Mouse (Mus musculus): ENCODE data around the gene Sept7. TPM values are rescaled to one million over a fixed set of nuclear protein-coding genes. Genes with fewer than 3 reads are reported as not detected.

The Sept7 gene
- 77.2 and 83.6 TPM in 2 replicates for polyA plus RNA-seq (2015; fragmentation: Nextera tagmentation; extraction: Ambion mirVana)

GRCm38 (mm10) chr9:25252283-25252726 is at the start of gene Sept7:
Sept7 (plus strand) TSS chr9:25252439.
- Histone ChIP-seq H3K9me3 (ENCODE audit: low read length) (no peaks in the 10 kb centered on the region), H3K9ac (replicated peaks) (peak within 1 kb of the TSS; percentile 98), H3K27me3 (ENCODE audit: insufficient read depth, low read length) (no peaks in the 10 kb centered on the region), H3K36me3 (replicated peaks; ENCODE audit: insufficient read depth, low read length) (no peaks in the 10 kb centered on the region; the same call in 1 of the 2 replicates), H3K4me2 (ENCODE audit: low read depth, low read length) (peak within 1 kb of the TSS; percentile 86), H3K27ac (ENCODE audit: low read depth) (peak within 1 kb of the TSS; percentile 96), H3K4me3 (ENCODE audit: low read depth, low read length) (peak within 1 kb of the TSS; percentile 93), H3K4me1 (ENCODE audit: insufficient read depth) (peaks cover 11% of the 10 kb centered on the region)
- TF ChIP-seq CTCF (IDR thresholded peaks at IDR 0.05; ENCODE audit: low read depth) (peak; percentile 46), EP300 (IDR thresholded peaks at IDR 0.05; ENCODE audit: low read depth) (peak; percentile 74)
- DNase-seq (peak; percentile 99), ATAC-seq (peak; percentile 98)
- WGBS (ENCODE audit: insufficient replicate concordance): under 1% methylated on average over 52 of the region's 54 CpGs

- Histone ChIP-seq H3K36me3 (replicated peaks; ENCODE audit: insufficient read depth, low read length) (no peaks in the 10 kb centered on the region), H3K4me1 (ENCODE audit: insufficient read depth) (no peaks in the 10 kb centered on the region; the same call in 1 of the 2 replicates), H3K4me2 (ENCODE audit: low read depth, low read length) (no peak overlapping the region), H3K4me3 (ENCODE audit: low read depth, low read length) (no peak overlapping the region), H3K27ac (ENCODE audit: low read depth) (0 out of 2 replicates have a peak overlapping the region, but pooled peaks have one; percentile 34), H3K27me3 (ENCODE audit: insufficient read depth, low read length) (no peaks in the 10 kb centered on the region), H3K9me3 (ENCODE audit: low read length) (no peaks in the 10 kb centered on the region), H3K9ac (replicated peaks) (no peak overlapping the region)
- TF ChIP-seq EP300 (IDR thresholded peaks at IDR 0.05; ENCODE audit: low read depth) (no peak), CTCF (IDR thresholded peaks at IDR 0.05; ENCODE audit: low read depth) (no peak)
- no peak for DNase-seq
- WGBS (ENCODE audit: insufficient replicate concordance): 53% methylated on average over 8 of the region's 8 CpGs
- no peak for ATAC-seq
These were observed 44.0 kb upstream of the Sept7 start for GRCm38 (mm10) chr9:25208087-25208803.

GRCm38 (mm10) chr9:25212309-25213163 is 39.7 kb upstream of the Sept7 start:
- Histone ChIP-seq H3K9ac (replicated peaks) (no peak overlapping the region), H3K27me3 (ENCODE audit: insufficient read depth, low read length) (no peaks in the 10 kb centered on the region), H3K9me3 (ENCODE audit: low read length) (no peaks in the 10 kb centered on the region), H3K4me2 (ENCODE audit: low read depth, low read length) (no peak overlapping the region), H3K4me1 (ENCODE audit: insufficient read depth) (peaks cover 4% of the 10 kb centered on the region), H3K36me3 (replicated peaks; ENCODE audit: insufficient read depth, low read length) (no peaks in the 10 kb centered on the region), H3K4me3 (ENCODE audit: low read depth, low read length) (no peak overlapping the region), H3K27ac (ENCODE audit: low read depth) (no peak overlapping the region)
- WGBS (ENCODE audit: insufficient replicate concordance): 75% methylated on average over 9 of the region's 9 CpGs
- TF ChIP-seq EP300 (IDR thresholded peaks at IDR 0.05; ENCODE audit: low read depth): no peak
- TF ChIP-seq CTCF (IDR thresholded peaks at IDR 0.05; ENCODE audit: low read depth): no peak
- no peak for ATAC-seq
- DNase-seq: no peak

GRCm38 (mm10) chr9:25213164-25213557 is 39.1 kb upstream of the Sept7 start:
- H3K4me3 ChIP-seq (ENCODE audit: low read depth, low read length): no peak overlapping the region
- DNase-seq (no peak), ATAC-seq (no peak)
- H3K27me3 ChIP-seq (ENCODE audit: insufficient read depth, low read length): no peaks in the 10 kb centered on the region
- H3K36me3 ChIP-seq (replicated peaks; ENCODE audit: insufficient read depth, low read length): no peaks in the 10 kb centered on the region
- H3K4me1 ChIP-seq (ENCODE audit: insufficient read depth): peaks cover 4% of the 10 kb centered on the region
- H3K9ac ChIP-seq (replicated peaks): no peak overlapping the region
- TF ChIP-seq EP300 (IDR thresholded peaks at IDR 0.05; ENCODE audit: low read depth): no peak
- TF ChIP-seq CTCF (IDR thresholded peaks at IDR 0.05; ENCODE audit: low read depth): no peak
- H3K4me2 ChIP-seq (ENCODE audit: low read depth, low read length): no peak overlapping the region
- H3K9me3 ChIP-seq (ENCODE audit: low read length): no peaks in the 10 kb centered on the region
- no peak overlapping the region for H3K27ac ChIP-seq (ENCODE audit: low read depth)

- ATAC-seq (peak; percentile 73), DNase-seq (no peak)
- no peak for TF ChIP-seq EP300 (IDR thresholded peaks at IDR 0.05; ENCODE audit: low read depth)
- TF ChIP-seq CTCF (IDR thresholded peaks at IDR 0.05; ENCODE audit: low read depth): no peak
- no peaks in the 10 kb centered on the region for H3K36me3 ChIP-seq (replicated peaks; ENCODE audit: insufficient read depth, low read length)
- H3K4me3 ChIP-seq (ENCODE audit: low read depth, low read length): no peak overlapping the region
- 40% methylated on average over 3 of the region's 3 CpGs for WGBS (ENCODE audit: insufficient replicate concordance)
- no peak overlapping the region for H3K9ac ChIP-seq (replicated peaks)
- no peaks in the 10 kb centered on the region for H3K9me3 ChIP-seq (ENCODE audit: low read length)
- peak overlapping the region; percentile 58 for H3K27ac ChIP-seq (ENCODE audit: low read depth)
- H3K4me2 ChIP-seq (ENCODE audit: low read depth, low read length): peak overlapping the region; percentile 41
- H3K4me1 ChIP-seq (ENCODE audit: insufficient read depth): peaks cover 4% of the 10 kb centered on the region; the same call in 1 of the 2 replicates
- H3K27me3 ChIP-seq (ENCODE audit: insufficient read depth, low read length): no peaks in the 10 kb centered on the region
These were observed 36.8 kb upstream of the Sept7 start for GRCm38 (mm10) chr9:25215411-25215810.

GRCm38 (mm10) chr9:25216210-25216609 is 36.0 kb upstream of the Sept7 start:
- 23% methylated on average over 2 of the region's 2 CpGs for WGBS (ENCODE audit: insufficient replicate concordance)
- Histone ChIP-seq H3K4me3 (ENCODE audit: low read depth, low read length) (no peak overlapping the region), H3K27me3 (ENCODE audit: insufficient read depth, low read length) (no peaks in the 10 kb centered on the region), H3K9ac (replicated peaks) (no peak overlapping the region), H3K36me3 (replicated peaks; ENCODE audit: insufficient read depth, low read length) (no peaks in the 10 kb centered on the region), H3K4me1 (ENCODE audit: insufficient read depth) (peaks cover 4% of the 10 kb centered on the region; the same call in 1 of the 2 replicates), H3K9me3 (ENCODE audit: low read length) (no peaks in the 10 kb centered on the region), H3K4me2 (ENCODE audit: low read depth, low read length) (no peak overlapping the region), H3K27ac (ENCODE audit: low read depth) (0 out of 2 replicates have a peak overlapping the region, but pooled peaks have one; percentile 4)
- TF ChIP-seq CTCF (IDR thresholded peaks at IDR 0.05; ENCODE audit: low read depth) (no peak), EP300 (IDR thresholded peaks at IDR 0.05; ENCODE audit: low read depth) (no peak)
- no peak for DNase-seq
- ATAC-seq: no peak

All from liver, postnatal 0 days (tissue).